ENCODE assay signal across 8 mouse cellular contexts in the genomic region with DNA sequence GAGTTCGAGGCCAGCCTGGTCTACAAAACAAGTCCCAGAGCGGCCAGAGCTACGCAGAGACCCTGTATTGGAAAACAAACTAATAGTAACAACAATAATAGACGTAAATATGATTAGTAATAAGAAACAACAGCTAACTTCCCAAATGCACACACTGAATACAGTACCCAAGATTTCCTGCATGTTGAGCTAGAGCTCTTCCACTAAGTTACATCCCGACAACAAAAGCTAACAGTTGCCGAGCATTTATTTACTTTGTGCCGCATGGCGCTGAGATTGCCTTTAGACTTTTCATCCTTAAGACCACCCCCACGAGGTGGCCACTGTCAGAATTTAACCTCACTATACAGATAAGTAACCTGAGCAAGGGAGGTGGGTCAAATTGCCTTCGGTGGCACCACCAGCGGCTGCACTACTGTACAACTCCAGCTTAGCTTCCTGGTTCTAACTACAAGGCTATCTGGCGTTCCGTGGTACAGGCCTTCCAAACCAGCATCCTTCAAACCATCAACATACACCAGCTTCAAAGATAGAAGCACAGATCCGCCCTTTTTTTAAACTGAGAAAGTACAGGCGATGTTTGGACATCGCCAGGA. TPM values are rescaled to one million over a fixed set of nuclear protein-coding genes. Genes with fewer than 3 reads are reported as not detected.
DNase-seq lines count a peak whose midpoint lies in the region; ATAC-seq lines count a peak whose summit lies in the region.

No protein-coding gene starts in this region.

- H3K4me1 ChIP-seq in kidney, embryonic 15.5 days, result peaks cover 59% of the 10 kb centered on the region
- H3K4me1 ChIP-seq in embryonic facial prominence, embryonic 13.5 days, result peaks cover 30% of the 10 kb centered on the region
- peaks cover 26% of the 10 kb centered on the region for H3K4me1 ChIP-seq in hindbrain, embryonic 16.5 days (ENCODE audit: control insufficient read depth, insufficient read depth, low read depth, low read length)
- H3K4me1 ChIP-seq in midbrain, embryonic 14.5 days (ENCODE audit: control insufficient read depth, insufficient read depth, low read length), result peaks cover 27% of the 10 kb centered on the region

- H3K27me3 ChIP-seq in kidney, embryonic 15.5 days, result no peaks in the 10 kb centered on the region
- peaks cover 25% of the 10 kb centered on the region for H3K27me3 ChIP-seq in embryonic facial prominence, embryonic 13.5 days
- H3K27me3 ChIP-seq in hindbrain, embryonic 16.5 days (replicated peaks; ENCODE audit: control insufficient read depth, insufficient read depth, low read length), result no peaks in the 10 kb centered on the region
- H3K27me3 ChIP-seq in midbrain, embryonic 14.5 days (ENCODE audit: control insufficient read depth, insufficient read depth, low read length), result no peaks in the 10 kb centered on the region

- 31% methylated on average over 16 of the region's 16 CpGs for WGBS in kidney, embryonic 15.5 days
- 44% methylated on average over 16 of the region's 16 CpGs for WGBS in embryonic facial prominence, embryonic 13.5 days
- 23% methylated on average over 16 of the region's 16 CpGs for WGBS in hindbrain, embryonic 16.5 days
- WGBS in midbrain, embryonic 14.5 days, result 20% methylated on average over 16 of the region's 16 CpGs

- peak overlapping the region; percentile 98 for H3K27ac ChIP-seq in kidney, embryonic 15.5 days
- H3K27ac ChIP-seq in embryonic facial prominence, embryonic 13.5 days, result no peak overlapping the region
- H3K27ac ChIP-seq in hindbrain, embryonic 16.5 days (ENCODE audit: low read depth, low read length), result peak overlapping the region; percentile 31; the same call in 1 of the 2 replicates
- peak overlapping the region; percentile 86; the same call in 1 of the 2 replicates for H3K27ac ChIP-seq in midbrain, embryonic 14.5 days (replicated peaks; ENCODE audit: low read depth, low read length)

- peak overlapping the region; percentile 94 for H3K4me2 ChIP-seq in kidney, embryonic 15.5 days
- H3K4me2 ChIP-seq in embryonic facial prominence, embryonic 13.5 days, result peak overlapping the region; percentile 99
- peak overlapping the region; percentile 97 for H3K4me2 ChIP-seq in hindbrain, embryonic 16.5 days (ENCODE audit: low read length)
- H3K4me2 ChIP-seq in midbrain, embryonic 14.5 days (ENCODE audit: low read length), result peak overlapping the region; percentile 98

- no peaks in the 10 kb centered on the region for H3K36me3 ChIP-seq in kidney, embryonic 15.5 days
- H3K36me3 ChIP-seq in embryonic facial prominence, embryonic 13.5 days, result no peaks in the 10 kb centered on the region
- no peaks in the 10 kb centered on the region for H3K36me3 ChIP-seq in hindbrain, embryonic 16.5 days (ENCODE audit: control insufficient read depth, insufficient read depth, low read length)
- H3K36me3 ChIP-seq in midbrain, embryonic 14.5 days (ENCODE audit: control insufficient read depth, insufficient read depth, low read length), result no peaks in the 10 kb centered on the region

- no peak for DNase-seq in kidney, adult 11 months
- DNase-seq in midbrain, embryonic 14.5 days, result no peak
- DNase-seq in frontal cortex, postnatal 10 days (ENCODE audit: low spot score in 2 of 2), result no peak
- no peak for DNase-seq in cerebellum, adult 11 months

- no peak for ATAC-seq in kidney, embryonic 15.5 days (replicated peaks; ENCODE audit: low FRiP score)
- ATAC-seq in embryonic facial prominence, embryonic 13.5 days (ENCODE audit: insufficient number of reproducible peaks, insufficient read depth, low FRiP score, low TSS enrichment, low read depth), result no peak
- no peak for ATAC-seq in hindbrain, embryonic 16.5 days
- ATAC-seq in midbrain, embryonic 14.5 days (ENCODE audit: low FRiP score, low TSS enrichment), result no peak
- no peak for ATAC-seq in megakaryocyte progenitor cell, adult 5-6 weeks (replicated peaks; ENCODE audit: poor library complexity)

- no peaks in the 10 kb centered on the region for H3K9me3 ChIP-seq in kidney, embryonic 15.5 days (replicated peaks)
- no peaks in the 10 kb centered on the region for H3K9me3 ChIP-seq in embryonic facial prominence, embryonic 13.5 days
- H3K9me3 ChIP-seq in hindbrain, embryonic 16.5 days (ENCODE audit: control insufficient read depth, low read length), result no peaks in the 10 kb centered on the region
- H3K9me3 ChIP-seq in midbrain, embryonic 14.5 days (ENCODE audit: control insufficient read depth, low read length), result no peaks in the 10 kb centered on the region

- peak overlapping the region; percentile 89 for H3K9ac ChIP-seq in kidney, embryonic 15.5 days
- peak overlapping the region; percentile 82 for H3K9ac ChIP-seq in embryonic facial prominence, embryonic 13.5 days
- H3K9ac ChIP-seq in hindbrain, embryonic 16.5 days (ENCODE audit: low read depth, low read length), result peak overlapping the region; percentile 79; the same call in 1 of the 2 replicates
- peak overlapping the region; percentile 74; the same call in 1 of the 2 replicates for H3K9ac ChIP-seq in midbrain, embryonic 14.5 days (replicated peaks; ENCODE audit: low read length)

- peak overlapping the region; percentile 92 for H3K4me3 ChIP-seq in kidney, embryonic 15.5 days (replicated peaks)
- H3K4me3 ChIP-seq in embryonic facial prominence, embryonic 13.5 days, result peak overlapping the region; percentile 73
- H3K4me3 ChIP-seq in hindbrain, embryonic 16.5 days (ENCODE audit: low read length), result peak overlapping the region; percentile 80
- peak overlapping the region; percentile 77 for H3K4me3 ChIP-seq in midbrain, embryonic 14.5 days (replicated peaks; ENCODE audit: low read depth, low read length)

RNA-seq across cellular contexts. Expression of gene Sox13, which starts 2.1 kb away (rescaled TPM):
- 15.0 and 16.2 TPM in 2 replicates for polyA plus RNA-seq in kidney, embryonic 15.5 days (2015; fragmentation: Nextera tagmentation; extraction: Ambion mirVana)
- 5.2 and 7.3 TPM in 2 replicates for polyA plus RNA-seq in embryonic facial prominence, embryonic 13.5 days (2015; fragmentation: Nextera tagmentation; extraction: Ambion mirVana)
- polyA plus RNA-seq in hindbrain, embryonic 16.5 days (2015; fragmentation: Nextera tagmentation; extraction: Ambion mirVana), result 2.9 and 5.1 TPM in 2 replicates
- polyA plus RNA-seq in midbrain, embryonic 14.5 days (2014; fragmentation: Nextera tagmentation; extraction: Ambion mirVana), result 5.9 and 9.7 TPM in 2 replicates
- total RNA-seq in megakaryocyte progenitor cell, adult 5-6 weeks (2015), result 3.5 and 3.8 TPM in 2 replicates
- total RNA-seq in megakaryocyte progenitor cell, adult 5-6 weeks (2017), result 0.98 and 2.2 TPM in 2 replicates

RNA-seq across cellular contexts. Expression of gene Etnk2, which starts 58.7 kb away (rescaled TPM):
- polyA plus RNA-seq in kidney, embryonic 15.5 days (2015; fragmentation: Nextera tagmentation; extraction: Ambion mirVana), result 3.3 and 4.0 TPM in 2 replicates
- 2.8 and 3.2 TPM in 2 replicates for polyA plus RNA-seq in embryonic facial prominence, embryonic 13.5 days (2015; fragmentation: Nextera tagmentation; extraction: Ambion mirVana)
- polyA plus RNA-seq in hindbrain, embryonic 16.5 days (2015; fragmentation: Nextera tagmentation; extraction: Ambion mirVana), result 25.7 and 29.5 TPM in 2 replicates
- 11.2 and 15.6 TPM in 2 replicates for polyA plus RNA-seq in midbrain, embryonic 14.5 days (2014; fragmentation: Nextera tagmentation; extraction: Ambion mirVana)
- total RNA-seq in megakaryocyte progenitor cell, adult 5-6 weeks (2015), result not detected in 2 replicates
- not detected in 2 replicates for total RNA-seq in megakaryocyte progenitor cell, adult 5-6 weeks (2017)
